Mouse (Mus musculus) C2C12 (cell line): Measurements from ENCODE around the gene Wdr35.

Experiments
- CTCF ChIP-seq: IDR thresholded peaks from one replicate; pipeline ENCODE4 v1.5.1; 2011; ENCODE audit not compliant: control insufficient read depth, insufficient read depth, insufficient read length
- MAX ChIP-seq: IDR thresholded peaks from one replicate; pipeline ENCODE4 v1.6.1; 2011; ENCODE audit warnings: mild to moderate bottlenecking, control low read depth
- MYOD1 ChIP-seq: IDR thresholded peaks from one replicate; pipeline ENCODE4 v1.6.1; 2011; ENCODE audit warnings: low read depth; ENCODE audit not compliant: control insufficient read depth, insufficient read length
- USF1 ChIP-seq: IDR thresholded peaks from one replicate; pipeline ENCODE4 v1.6.1; 2011; ENCODE audit warnings: low read depth, mild to moderate bottlenecking, control low read depth, moderate library complexity

- TF ChIP-seq CTCF: no peak
- TF ChIP-seq USF1: no peak
- no peak for TF ChIP-seq MAX
- TF ChIP-seq MYOD1: no peak
These were observed 55.8 kb downstream of the Wdr35 start for GRCm38 (mm10) chr12:9029506-9029887.
